Mouse (Mus musculus): Measurements from ENCODE around the gene Ankrd11.

The Ankrd11 gene

GRCm38 (mm10) chr8:123005328-123005727 is 36.7 kb downstream of the Ankrd11 start:
- DNase-seq (ENCODE audit: low read depth), result no peak

- peak; percentile 60 for DNase-seq (ENCODE audit: low read depth)
These were observed 37.8 kb downstream of the Ankrd11 start for GRCm38 (mm10) chr8:123004033-123004922.

GRCm38 (mm10) chr8:123000311-123000710 is 41.8 kb downstream of the Ankrd11 start:
- DNase-seq (ENCODE audit: low read depth), result peak; percentile 86

- DNase-seq (ENCODE audit: low read depth), result no peak
These were observed 44.1 kb downstream of the Ankrd11 start for GRCm38 (mm10) chr8:122997963-122998362.

GRCm38 (mm10) chr8:122993740-122994139 is 48.3 kb downstream of the Ankrd11 start:
- DNase-seq (ENCODE audit: low read depth), result no peak

GRCm38 (mm10) chr8:122993031-122993430 is 49.0 kb downstream of the Ankrd11 start:
- DNase-seq (ENCODE audit: low read depth), result no peak

GRCm38 (mm10) chr8:122992296-122992695 is 49.8 kb downstream of the Ankrd11 start:
- no peak for DNase-seq (ENCODE audit: low read depth)

GRCm38 (mm10) chr8:122991368-122991767 is 50.7 kb downstream of the Ankrd11 start:
- no peak for DNase-seq (ENCODE audit: low read depth)

- peak; percentile 74 for DNase-seq (ENCODE audit: low read depth)
These were observed 52.1 kb downstream of the Ankrd11 start for GRCm38 (mm10) chr8:122989976-122990375.

GRCm38 (mm10) chr8:122988955-122989354 is 53.1 kb downstream of the Ankrd11 start:
- DNase-seq (ENCODE audit: low read depth), result peak; percentile 66

GRCm38 (mm10) chr8:122987255-122987654 is 54.8 kb downstream of the Ankrd11 start:
- no peak for DNase-seq (ENCODE audit: low read depth)

- DNase-seq (ENCODE audit: low read depth), result peak; percentile 75
These were observed 55.4 kb downstream of the Ankrd11 start for GRCm38 (mm10) chr8:122986501-122987184.

- DNase-seq (ENCODE audit: low read depth), result no peak
These were observed 57.9 kb downstream of the Ankrd11 start for GRCm38 (mm10) chr8:122984175-122984574.

- no peak for DNase-seq (ENCODE audit: low read depth)
These were observed 58.7 kb downstream of the Ankrd11 start for GRCm38 (mm10) chr8:122983178-122983942.

GRCm38 (mm10) chr8:122981646-122982045 is 60.4 kb downstream of the Ankrd11 start:
- DNase-seq (ENCODE audit: low read depth), result no peak

- DNase-seq (ENCODE audit: low read depth), result peak; percentile 66
These were observed 62.1 kb downstream of the Ankrd11 start for GRCm38 (mm10) chr8:122979865-122980509.

- no peak for DNase-seq (ENCODE audit: low read depth)
These were observed 62.7 kb downstream of the Ankrd11 start for GRCm38 (mm10) chr8:122979424-122979823.

- no peak for DNase-seq (ENCODE audit: low read depth)
These were observed 66.0 kb downstream of the Ankrd11 start for GRCm38 (mm10) chr8:122976046-122976445.

- DNase-seq (ENCODE audit: low read depth), result no peak
These were observed 72.0 kb downstream of the Ankrd11 start for GRCm38 (mm10) chr8:122969964-122970620.

- DNase-seq (ENCODE audit: low read depth), result no peak
These were observed 73.9 kb downstream of the Ankrd11 start for GRCm38 (mm10) chr8:122968145-122968544.

- no peak for DNase-seq (ENCODE audit: low read depth)
These were observed 75.4 kb downstream of the Ankrd11 start for GRCm38 (mm10) chr8:122966638-122967037.

Data from naive thymus-derived CD4-positive, alpha-beta T cell, adult 2 months (primary cell).